Mouse (Mus musculus): Measurements from ENCODE around the gene Wdfy1. TPM values are rescaled to one million over a fixed set of nuclear protein-coding genes. Genes with fewer than 3 reads are reported as not detected.

Gene Wdfy1
- polyA plus RNA-seq, 1 experiment from 2014 or later: 49.6 TPM

DNA sequence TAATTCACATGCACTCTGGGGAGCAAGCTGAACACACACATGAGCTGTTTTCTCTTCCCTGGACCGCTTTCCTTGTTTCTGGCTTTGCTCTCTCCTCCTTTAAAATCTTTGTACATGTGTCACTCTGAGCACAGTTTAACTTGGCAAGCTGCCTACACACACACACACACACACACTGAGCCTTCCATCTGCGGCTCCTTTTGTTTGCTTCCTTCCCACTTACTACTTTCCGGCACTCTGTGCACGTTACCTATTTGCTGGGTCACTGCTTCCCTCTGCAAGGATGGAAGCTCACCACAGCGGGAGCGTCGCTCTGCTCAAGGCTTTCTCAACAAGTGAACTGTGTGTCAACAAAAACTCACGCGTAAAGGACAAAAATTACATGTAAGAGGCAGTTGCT lies 78.6 kb downstream of the Wdfy1 start:
- peak; percentile 91 for ATAC-seq (ENCODE audit: low FRiP score)
- WGBS: 35% methylated on average over 9 of the region's 9 CpGs
- H3K4me2 ChIP-seq: no peak overlapping the region
- H3K27ac ChIP-seq: peak overlapping the region; percentile 8; the same call in 1 of the 2 replicates
- H3K36me3 ChIP-seq (replicated peaks): no peaks in the 10 kb centered on the region
- no peaks in the 10 kb centered on the region for H3K27me3 ChIP-seq
- H3K4me1 ChIP-seq: peaks cover 16% of the 10 kb centered on the region
- H3K9me3 ChIP-seq: no peaks in the 10 kb centered on the region
- no peak overlapping the region for H3K9ac ChIP-seq
- no peak overlapping the region for H3K4me3 ChIP-seq (replicated peaks)

DNA sequence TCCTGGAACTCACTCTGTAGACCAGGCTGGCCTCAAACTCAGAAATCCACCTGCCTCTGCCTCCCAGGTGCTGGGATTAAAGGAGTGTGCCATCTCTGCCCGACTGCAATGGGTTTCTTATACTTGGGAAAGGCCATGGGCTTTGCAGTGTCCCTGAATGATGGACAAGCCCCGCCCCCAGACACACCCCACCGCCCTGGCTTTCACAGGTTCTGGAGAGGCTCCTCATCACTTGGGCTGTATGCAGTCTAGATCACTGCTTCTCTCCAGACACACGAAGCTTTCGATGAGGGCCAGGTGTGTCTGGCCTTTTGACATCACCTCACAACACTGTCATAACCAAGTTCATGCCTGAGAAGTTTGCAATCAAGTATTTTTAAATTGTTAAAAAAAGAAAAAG lies 79.0 kb downstream of the Wdfy1 start:
- no peaks in the 10 kb centered on the region for H3K36me3 ChIP-seq (replicated peaks)
- H3K4me2 ChIP-seq: no peak overlapping the region
- ATAC-seq (ENCODE audit: low FRiP score): peak; percentile 64
- 57% methylated on average over 5 of the region's 5 CpGs for WGBS
- H3K27ac ChIP-seq: peak overlapping the region; percentile 8; the same call in 1 of the 2 replicates
- H3K9ac ChIP-seq: no peak overlapping the region
- H3K9me3 ChIP-seq: no peaks in the 10 kb centered on the region
- no peaks in the 10 kb centered on the region for H3K27me3 ChIP-seq
- H3K4me1 ChIP-seq: peaks cover 16% of the 10 kb centered on the region
- no peak overlapping the region for H3K4me3 ChIP-seq (replicated peaks)

GRCm38 (mm10) chr1:79692482-79692881 lies 83.5 kb downstream of the Wdfy1 start:
- ATAC-seq (ENCODE audit: low FRiP score): no peak
- WGBS: 88% methylated on average over 3 of the region's 3 CpGs

GRCm38 (mm10) chr1:79687254-79687653 lies 88.7 kb downstream of the Wdfy1 start:
- H3K4me3 ChIP-seq (replicated peaks): no peak overlapping the region
- no peaks in the 10 kb centered on the region for H3K9me3 ChIP-seq
- no peak overlapping the region for H3K9ac ChIP-seq
- no peak overlapping the region for H3K4me2 ChIP-seq
- no peaks in the 10 kb centered on the region for H3K4me1 ChIP-seq
- H3K27ac ChIP-seq: no peak overlapping the region
- 94% methylated on average over 1 of the region's 1 CpGs for WGBS
- no peaks in the 10 kb centered on the region for H3K36me3 ChIP-seq (replicated peaks)
- no peak for ATAC-seq (ENCODE audit: low FRiP score)
- H3K27me3 ChIP-seq: no peaks in the 10 kb centered on the region

More at GRCm38 (mm10) chr1:79692482-79692881, 83.5 kb downstream of the Wdfy1 start:
- Histone ChIP-seq H3K9me3 (no peaks in the 10 kb centered on the region), H3K4me2 (no peak overlapping the region), H3K9ac (no peak overlapping the region), H3K4me3 (replicated peaks) (no peak overlapping the region), H3K36me3 (replicated peaks) (no peaks in the 10 kb centered on the region), H3K4me1 (peaks cover 7% of the 10 kb centered on the region), H3K27me3 (no peaks in the 10 kb centered on the region), H3K27ac (no peak overlapping the region)

DNA sequence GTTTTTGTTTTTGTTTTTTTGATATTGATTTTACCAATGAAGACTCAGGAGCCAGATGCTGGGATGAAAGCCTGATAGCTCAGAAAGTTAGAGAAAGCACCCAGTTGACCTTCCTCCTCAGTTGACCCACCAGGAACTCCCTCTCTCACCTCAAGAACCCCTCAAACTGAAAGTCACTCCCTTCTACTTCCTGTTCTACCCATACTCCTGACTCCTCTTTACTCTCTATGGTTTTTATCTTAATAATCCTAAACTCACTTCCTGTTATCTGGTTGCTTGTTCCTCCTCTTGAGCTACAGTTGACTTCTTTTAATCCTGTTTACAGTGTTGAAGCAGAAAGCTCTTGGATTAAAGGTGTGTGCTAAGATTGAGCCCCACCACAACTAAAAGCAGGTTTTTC lies 91.9 kb downstream of the Wdfy1 start:
- no peak overlapping the region for H3K27ac ChIP-seq
- no peak for ATAC-seq (ENCODE audit: low FRiP score)
- no peaks in the 10 kb centered on the region for H3K36me3 ChIP-seq (replicated peaks)
- no peaks in the 10 kb centered on the region for H3K4me1 ChIP-seq
- H3K4me2 ChIP-seq: no peak overlapping the region
- no peaks in the 10 kb centered on the region for H3K27me3 ChIP-seq
- H3K4me3 ChIP-seq (replicated peaks): no peak overlapping the region
- H3K9ac ChIP-seq: no peak overlapping the region
- no peaks in the 10 kb centered on the region for H3K9me3 ChIP-seq

- WGBS: 16% methylated on average over 5 of the region's 5 CpGs
- Histone ChIP-seq H3K27ac (no peak overlapping the region), H3K27me3 (no peaks in the 10 kb centered on the region)
These were observed 93.0 kb downstream of the Wdfy1 start for GRCm38 (mm10) chr1:79682936-79683335.

DNA sequence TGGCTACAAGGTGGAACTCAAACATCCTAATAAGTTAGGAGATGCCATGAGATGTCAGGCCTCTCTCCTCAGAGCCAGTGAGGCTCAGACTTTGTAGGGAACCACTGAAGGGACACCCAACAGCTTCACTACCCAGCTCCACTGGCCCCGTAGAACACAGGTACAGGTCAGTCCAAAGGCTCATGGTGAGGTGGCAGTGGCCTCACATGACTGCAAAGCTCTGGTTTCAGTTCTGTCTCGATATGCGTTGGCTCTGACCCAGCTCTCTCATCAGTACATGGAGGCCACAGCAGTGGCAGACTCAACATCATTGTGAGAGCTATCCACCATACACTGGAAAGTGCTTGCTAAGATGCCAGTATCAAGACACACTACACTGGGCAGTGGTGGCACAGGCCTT lies 95.2 kb downstream of the Wdfy1 start:
- WGBS: 92% methylated on average over 3 of the region's 3 CpGs

More at GRCm38 (mm10) chr1:79682936-79683335, 93.0 kb downstream of the Wdfy1 start:
- H3K4me3 ChIP-seq (replicated peaks): no peak overlapping the region
- H3K4me1 ChIP-seq: no peaks in the 10 kb centered on the region
- no peak for ATAC-seq (ENCODE audit: low FRiP score)
- no peak overlapping the region for H3K9ac ChIP-seq
- no peaks in the 10 kb centered on the region for H3K36me3 ChIP-seq (replicated peaks)
- no peaks in the 10 kb centered on the region for H3K9me3 ChIP-seq
- H3K4me2 ChIP-seq: no peak overlapping the region

GRCm38 (mm10) chr1:79678117-79678684 lies 97.7 kb downstream of the Wdfy1 start:
- 78% methylated on average over 8 of the region's 8 CpGs for WGBS
- peaks cover 10% of the 10 kb centered on the region for H3K27me3 ChIP-seq
- H3K4me1 ChIP-seq: no peaks in the 10 kb centered on the region
- H3K9me3 ChIP-seq: no peaks in the 10 kb centered on the region
- H3K9ac ChIP-seq: no peak overlapping the region
- no peak overlapping the region for H3K27ac ChIP-seq
- H3K4me2 ChIP-seq: no peak overlapping the region
- no peak overlapping the region for H3K4me3 ChIP-seq (replicated peaks)
- no peak for ATAC-seq (ENCODE audit: low FRiP score)
- H3K36me3 ChIP-seq (replicated peaks): no peaks in the 10 kb centered on the region

More for the DNA sequence above, 95.2 kb downstream of the Wdfy1 start:
- Histone ChIP-seq H3K27me3 (no peaks in the 10 kb centered on the region), H3K4me1 (no peaks in the 10 kb centered on the region), H3K36me3 (replicated peaks) (no peaks in the 10 kb centered on the region), H3K9me3 (no peaks in the 10 kb centered on the region), H3K27ac (no peak overlapping the region), H3K4me2 (no peak overlapping the region), H3K4me3 (replicated peaks) (no peak overlapping the region), H3K9ac (no peak overlapping the region)
- no peak for ATAC-seq (ENCODE audit: low FRiP score)

- WGBS: 76% methylated on average over 4 of the region's 4 CpGs
- no peaks in the 10 kb centered on the region for H3K36me3 ChIP-seq (replicated peaks)
These were observed 100.2 kb downstream of the Wdfy1 start for GRCm38 (mm10) chr1:79675716-79676115.

GRCm38 (mm10) chr1:79671543-79672337 lies 104.2 kb downstream of the Wdfy1 start, which contains the start of gene Ap1s3:
Gene Ap1s3, minus strand, starts transcription at chr1:79671972.
- Histone ChIP-seq H3K4me3 (replicated peaks) (peak within 1 kb of the TSS; percentile 62), H3K36me3 (replicated peaks) (no peaks in the 10 kb centered on the region), H3K4me1 (peaks cover 17% of the 10 kb centered on the region), H3K4me2 (peak within 1 kb of the TSS; percentile 99), H3K9ac (peak within 1 kb of the TSS; percentile 51), H3K27ac (no peak within 1 kb of the TSS), H3K27me3 (peaks cover 39% of the 10 kb centered on the region), H3K9me3 (no peaks in the 10 kb centered on the region)
- peak; percentile 88 for ATAC-seq (ENCODE audit: low FRiP score)
- under 1% methylated on average over 51 of the region's 51 CpGs for WGBS

More at GRCm38 (mm10) chr1:79675716-79676115, 100.2 kb downstream of the Wdfy1 start:
- Histone ChIP-seq H3K4me3 (replicated peaks) (no peak overlapping the region), H3K27me3 (peaks cover 33% of the 10 kb centered on the region), H3K4me2 (no peak overlapping the region), H3K9me3 (no peaks in the 10 kb centered on the region), H3K4me1 (peaks cover 16% of the 10 kb centered on the region), H3K9ac (no peak overlapping the region), H3K27ac (no peak overlapping the region)
- no peak for ATAC-seq (ENCODE audit: low FRiP score)

GRCm38 (mm10) chr1:79671196-79671542 lies 104.8 kb downstream of the Wdfy1 start:
- no peaks in the 10 kb centered on the region for H3K36me3 ChIP-seq (replicated peaks)
- H3K9ac ChIP-seq: peak overlapping the region; percentile 51

GRCm38 (mm10) chr1:79669419-79669974 lies 106.4 kb downstream of the Wdfy1 start:
- peaks cover 17% of the 10 kb centered on the region for H3K4me1 ChIP-seq
- H3K27me3 ChIP-seq: peaks cover 39% of the 10 kb centered on the region
- H3K4me2 ChIP-seq: no peak overlapping the region
- WGBS: 78% methylated on average over 9 of the region's 9 CpGs
- no peak for ATAC-seq (ENCODE audit: low FRiP score)
- no peaks in the 10 kb centered on the region for H3K9me3 ChIP-seq
- H3K9ac ChIP-seq: no peak overlapping the region
- H3K36me3 ChIP-seq (replicated peaks): no peaks in the 10 kb centered on the region
- H3K27ac ChIP-seq: no peak overlapping the region
- no peak overlapping the region for H3K4me3 ChIP-seq (replicated peaks)

More at GRCm38 (mm10) chr1:79671196-79671542, 104.8 kb downstream of the Wdfy1 start:
- Histone ChIP-seq H3K27me3 (peaks cover 39% of the 10 kb centered on the region), H3K4me2 (peak overlapping the region; percentile 99), H3K9me3 (no peaks in the 10 kb centered on the region), H3K27ac (no peak overlapping the region), H3K4me1 (peaks cover 17% of the 10 kb centered on the region), H3K4me3 (replicated peaks) (peak overlapping the region; percentile 62)
- no peak for ATAC-seq (ENCODE audit: low FRiP score)
- 1% methylated on average over 11 of the region's 11 CpGs for WGBS

All from forebrain, embryonic 12.5 days (tissue).